Mouse (Mus musculus) layer of hippocampus, adult 11-12 months (tissue): ENCODE measurements around the gene Endod1.
"Not testable (repeated sequence)": the region's sequence is repeated elsewhere in the genome, so short reads cannot be mapped to it uniquely, and the experiment has no call there.

Source experiments
- DNase-seq: peaks from one replicate; pipeline ENCODE4 v3.0.0; 2022; ENCODE audit warnings: low spot score

Endod1 gene

DNA sequence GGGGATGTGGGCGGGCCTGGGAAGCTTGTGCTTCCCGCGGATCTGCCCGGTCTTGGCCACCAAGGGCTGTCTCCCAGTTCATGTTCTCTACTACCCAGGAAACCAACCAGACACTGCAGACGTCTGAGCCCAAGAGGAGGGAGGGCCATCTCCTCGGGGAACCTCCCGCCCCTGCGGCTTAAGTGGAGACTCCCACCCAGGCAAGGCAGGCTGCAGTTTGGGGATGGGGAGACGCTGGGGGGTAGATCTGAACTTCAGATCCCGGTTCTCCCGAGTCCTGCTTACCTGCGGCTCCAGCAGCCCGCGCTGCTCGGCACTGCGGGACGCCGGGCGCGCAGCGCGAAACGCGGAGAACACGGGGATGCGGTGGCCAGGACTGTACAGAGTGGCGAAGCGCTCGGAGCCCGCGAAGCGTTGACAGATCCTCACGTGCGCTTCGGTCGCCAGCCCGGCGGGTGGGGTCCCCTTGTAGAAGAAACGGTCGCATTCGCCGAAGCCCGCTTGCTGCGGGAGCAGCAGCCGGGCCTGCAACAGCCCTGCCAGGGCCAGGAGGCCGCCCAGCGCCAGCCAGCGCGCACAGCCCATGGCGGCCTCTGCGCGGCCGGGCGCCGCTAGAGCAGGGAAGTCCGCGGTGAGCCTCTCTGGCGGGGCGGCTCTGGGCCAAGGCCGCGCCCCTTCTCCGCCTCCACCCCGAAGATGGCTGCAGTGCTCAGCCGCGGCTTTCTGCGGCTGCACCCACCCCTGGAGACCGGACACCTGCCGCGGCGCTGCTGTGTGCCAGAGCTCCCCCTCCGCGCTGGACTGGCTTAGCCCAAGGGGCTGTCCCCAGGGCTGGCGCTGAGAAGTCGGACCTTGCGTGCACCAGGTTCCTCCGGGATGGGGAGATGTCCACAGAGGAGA lies 671 bp downstream of the Endod1 start:
- peak; percentile 86 for DNase-seq

DNA sequence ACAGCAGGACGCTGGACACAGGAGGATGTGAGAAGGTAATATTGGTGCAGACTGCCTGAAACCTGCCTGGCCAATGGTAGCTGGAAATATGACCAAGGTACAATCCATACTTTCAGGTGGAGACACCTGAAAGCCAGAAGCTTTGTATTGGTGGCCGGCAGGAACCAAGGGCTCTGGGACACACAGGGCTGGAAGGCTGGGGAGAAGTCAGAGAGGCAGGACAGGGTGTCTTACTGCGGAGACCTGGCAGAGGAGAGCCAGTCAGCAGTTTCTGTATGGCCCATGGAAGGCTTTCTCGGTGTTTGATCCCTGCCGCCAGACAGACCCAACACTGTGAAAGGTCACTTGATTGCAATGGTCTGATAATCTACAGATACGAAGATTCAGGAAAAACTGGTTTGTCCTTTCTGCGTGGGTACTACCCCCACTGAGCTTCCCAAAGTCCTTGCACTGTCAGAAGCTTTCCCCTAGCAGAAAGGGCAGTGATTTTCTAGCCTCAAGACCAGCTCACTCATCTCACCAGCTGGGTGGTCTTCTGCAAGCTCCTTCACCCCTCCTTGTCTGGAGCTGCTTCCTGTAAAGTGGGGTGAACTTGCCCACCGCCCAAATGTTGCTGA lies 1.4 kb downstream of the Endod1 start:
- DNase-seq = no peak

DNA sequence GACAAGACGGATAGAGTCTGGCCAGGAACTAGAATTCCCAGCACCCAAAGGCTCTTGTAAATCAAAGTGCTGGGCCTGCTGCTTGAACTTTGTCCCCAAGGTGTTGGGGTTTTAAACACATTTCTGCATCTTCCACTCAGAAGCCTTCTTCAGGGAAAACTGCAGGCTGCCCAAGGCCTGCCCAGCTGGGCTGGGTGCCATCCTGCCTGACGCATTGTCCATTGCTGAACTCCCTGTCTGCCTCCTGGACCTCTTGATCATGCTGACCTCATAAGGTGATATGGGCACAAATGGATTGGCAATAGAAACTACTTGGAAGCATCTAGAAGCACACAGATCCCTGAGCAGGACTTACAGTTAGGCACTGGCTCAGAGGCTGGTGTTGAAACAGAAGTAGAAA lies 3.2 kb downstream of the Endod1 start:
- no peak for DNase-seq

DNA sequence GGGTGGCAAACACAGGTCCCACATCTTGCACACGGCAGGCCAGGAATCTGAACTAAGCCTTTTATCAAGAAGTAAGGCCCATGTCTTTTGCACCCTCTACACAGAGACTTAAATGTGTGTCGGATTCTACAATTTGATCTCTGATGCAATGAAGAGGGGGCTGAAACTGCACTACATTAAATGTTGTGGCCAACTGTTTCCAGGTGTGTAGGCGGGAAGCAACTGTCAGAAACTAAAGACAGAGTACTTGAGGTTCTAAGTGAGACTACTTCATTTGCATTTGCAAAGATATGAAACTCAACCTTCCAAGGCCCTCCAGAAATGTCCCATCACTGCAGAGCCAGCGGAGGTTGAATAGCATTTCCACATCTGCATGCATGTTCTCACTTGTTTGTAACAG lies 5.2 kb downstream of the Endod1 start:
- peak; percentile 43 for DNase-seq

DNA sequence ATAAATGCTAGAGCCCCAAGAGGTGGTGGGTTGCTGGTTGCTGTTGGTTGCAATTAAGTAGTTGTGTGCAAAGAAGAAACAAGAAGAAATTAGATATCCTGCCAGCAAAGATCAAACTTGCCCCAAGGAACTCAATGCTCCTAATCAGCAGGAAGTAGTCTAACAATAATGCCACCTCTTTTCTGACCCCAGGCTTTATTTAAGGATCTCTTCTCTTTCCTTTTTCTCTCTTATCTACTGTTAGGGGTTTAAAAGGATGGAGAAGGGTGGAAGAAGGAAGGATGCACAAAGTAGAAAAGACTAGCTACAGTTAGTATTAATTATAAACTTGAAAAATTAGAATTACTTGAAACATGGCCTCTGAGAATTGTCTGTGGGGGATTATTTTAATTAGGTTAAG lies 8.9 kb downstream of the Endod1 start:
- DNase-seq = no peak

DNA sequence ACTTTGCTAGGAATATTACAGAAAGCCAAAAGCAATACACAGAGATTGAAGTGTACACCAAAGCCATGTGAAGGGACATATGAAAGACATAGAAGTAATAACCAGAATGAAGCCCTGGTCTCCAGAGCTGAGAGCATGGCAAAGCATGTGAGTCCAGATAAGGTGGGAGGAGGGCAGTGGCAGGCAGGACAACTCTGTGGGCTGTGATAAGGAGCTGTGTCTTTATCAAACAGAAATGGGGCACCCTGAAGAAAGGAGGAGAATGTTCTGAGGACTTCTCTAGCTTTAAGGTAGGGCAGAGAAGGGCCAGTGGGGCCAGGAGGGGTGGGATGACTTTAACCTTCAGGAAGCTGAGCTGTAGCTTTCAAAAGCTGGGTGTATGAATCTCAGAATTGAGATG lies 12.0 kb downstream of the Endod1 start:
- no peak for DNase-seq

DNA sequence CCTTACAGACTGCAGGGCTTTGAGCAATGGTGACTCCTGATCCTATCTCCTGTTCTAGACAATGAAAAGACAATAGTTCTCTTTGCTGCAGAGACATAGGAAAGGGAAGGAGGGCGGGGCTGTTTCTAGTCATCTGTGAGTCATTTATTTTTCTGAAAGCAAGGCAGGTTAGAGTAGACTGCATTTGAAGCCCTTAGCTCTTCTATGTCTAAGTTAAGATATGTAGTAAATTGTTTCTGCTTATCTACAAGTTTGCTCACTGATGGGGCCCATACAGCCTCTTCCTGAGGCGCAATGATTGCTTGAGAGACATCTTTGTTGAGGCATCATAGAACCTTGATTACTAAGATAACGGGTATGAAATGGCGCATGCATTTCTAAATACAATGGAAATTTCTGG lies 13.5 kb downstream of the Endod1 start:
- no peak for DNase-seq

DNA sequence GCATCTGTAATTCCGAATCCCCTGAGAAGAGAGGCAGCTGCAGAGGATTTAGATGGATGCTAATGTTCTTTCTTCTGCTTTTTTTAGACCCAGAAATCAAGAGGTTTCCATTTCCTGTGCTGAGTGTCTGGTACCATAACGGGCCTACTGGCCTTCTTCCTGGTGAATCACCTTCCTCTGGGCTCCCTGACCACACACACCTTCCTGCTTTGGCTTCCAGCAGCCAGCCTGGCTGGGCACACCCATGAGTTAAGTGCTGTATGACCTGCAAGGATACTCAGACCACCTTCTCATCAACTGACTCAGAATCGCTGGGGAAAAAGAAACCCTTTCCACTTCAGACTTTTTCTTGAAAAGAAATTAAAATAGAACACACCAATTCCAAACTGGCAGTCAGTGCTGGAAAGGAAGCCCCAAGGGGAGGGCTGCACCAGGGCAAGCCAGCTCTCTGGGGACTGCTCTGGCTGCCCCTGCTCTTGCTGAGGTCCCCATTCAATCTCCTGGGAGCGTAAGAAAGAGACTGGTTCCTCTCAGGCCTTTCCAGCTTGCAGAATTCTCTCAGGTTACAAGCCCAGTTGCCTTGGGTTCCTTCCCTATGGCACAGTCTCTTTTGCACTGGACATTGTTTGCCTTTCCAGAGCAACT lies 15.7 kb downstream of the Endod1 start:
- no peak for DNase-seq

DNA sequence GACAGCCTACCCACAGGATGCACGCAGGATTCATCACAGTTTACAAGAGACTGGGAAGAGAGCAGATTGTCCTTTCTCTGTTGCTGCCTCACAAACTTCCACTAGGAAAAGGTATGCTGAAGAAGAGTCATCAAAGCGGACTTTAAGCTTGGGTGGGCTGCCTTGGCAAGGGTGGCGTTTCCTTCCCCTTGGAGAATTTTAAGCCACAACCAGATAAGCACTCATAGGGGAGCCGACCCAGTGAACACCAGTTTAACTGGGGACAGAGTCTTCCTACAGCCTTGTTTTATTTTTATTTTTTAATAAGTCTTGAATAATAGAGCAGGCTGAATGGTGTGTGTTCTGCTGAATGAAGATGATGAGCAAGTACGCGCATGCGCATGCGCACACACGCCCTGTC lies 16.6 kb downstream of the Endod1 start:
- DNase-seq = no peak

DNA sequence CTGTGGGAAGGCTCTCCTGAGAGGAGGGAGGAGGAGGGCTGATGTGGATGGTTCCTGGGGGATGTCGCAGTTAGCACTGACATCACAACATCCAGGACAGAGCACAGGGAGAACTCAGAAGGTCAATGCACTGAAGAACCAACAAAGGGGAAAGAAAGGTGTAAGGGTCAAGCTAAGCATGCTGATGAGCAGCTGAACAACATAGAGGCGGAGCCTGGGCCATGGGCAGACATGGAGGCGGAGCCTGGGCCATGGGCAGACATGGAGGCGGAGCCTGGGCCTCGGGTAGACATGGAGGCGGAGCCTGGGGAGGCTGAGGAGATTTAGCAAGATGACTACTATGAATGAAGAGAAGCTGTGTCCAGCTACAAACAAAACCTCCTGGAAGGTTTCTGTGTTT lies 17.8 kb downstream of the Endod1 start:
- DNase-seq = no peak

DNA sequence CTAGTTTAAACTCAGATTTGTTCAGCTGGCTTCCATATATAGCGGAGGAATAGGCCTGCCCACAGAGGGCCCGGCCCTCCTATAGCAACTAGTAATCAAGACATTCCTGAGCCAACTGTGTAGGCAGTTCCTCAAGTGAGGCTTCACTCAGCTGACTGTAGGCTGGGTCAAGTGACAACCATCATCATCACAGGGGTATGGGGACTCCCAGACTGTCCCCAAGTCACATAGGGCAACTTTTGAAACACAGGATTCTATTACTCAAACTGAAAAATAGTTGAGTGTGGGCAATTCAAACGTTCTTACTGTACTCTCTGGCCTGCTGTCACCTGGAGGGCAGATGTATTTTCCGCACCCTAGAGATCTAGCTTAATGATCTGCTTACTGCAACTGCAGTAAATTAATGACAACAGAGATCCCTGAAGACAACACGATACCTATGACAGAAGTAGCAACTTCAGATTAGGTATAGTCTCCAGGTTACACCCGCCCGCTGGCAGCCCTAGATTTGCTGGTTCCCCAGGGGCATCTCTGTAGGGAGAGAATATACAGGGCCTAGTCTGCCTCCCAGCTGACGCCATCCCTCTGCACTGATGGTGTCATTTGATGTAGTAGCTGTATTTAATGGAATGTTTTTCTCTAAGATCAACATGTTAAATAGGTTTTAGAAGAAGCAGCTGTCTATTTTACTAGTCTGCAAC lies 19.1 kb downstream of the Endod1 start:
- DNase-seq = no peak

DNA sequence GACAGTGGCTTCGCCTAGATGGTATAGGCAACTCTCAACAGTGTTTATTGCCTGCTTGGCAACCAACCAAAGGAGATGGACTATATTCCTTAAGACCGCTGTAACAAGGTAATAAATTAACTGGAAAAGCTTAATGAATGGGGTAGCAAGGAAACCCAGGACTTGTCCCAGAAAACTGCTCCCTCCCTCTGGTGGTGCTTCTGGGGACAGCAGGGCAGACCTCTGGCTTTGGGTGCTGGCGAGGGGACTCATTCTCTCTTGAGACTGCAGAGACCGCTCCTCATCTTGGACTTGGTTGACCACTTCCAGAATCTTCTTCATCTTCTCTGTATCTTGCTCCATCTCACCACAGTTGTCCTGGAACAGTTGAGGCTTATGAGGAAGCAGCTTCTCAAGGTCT lies 24.3 kb downstream of the Endod1 start:
- no peak for DNase-seq

DNA sequence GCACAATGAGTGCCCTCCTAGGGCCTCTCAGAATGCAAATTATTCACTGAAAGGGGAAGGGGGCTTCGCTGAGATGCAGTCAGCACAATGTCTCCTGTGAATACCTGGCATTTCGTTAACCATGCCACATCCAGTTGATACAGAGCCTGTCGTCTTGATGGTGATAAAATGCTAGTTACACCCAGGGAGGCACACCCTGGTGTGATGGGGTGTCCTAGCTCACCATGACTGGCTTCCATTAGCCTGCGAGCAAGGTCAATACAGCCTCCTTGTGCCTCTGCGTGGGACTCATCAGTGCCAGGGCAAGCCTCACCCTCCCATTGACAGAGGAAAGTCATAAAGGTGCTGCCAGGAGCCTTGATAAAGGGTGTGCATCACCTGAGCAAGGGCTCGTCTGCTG lies 26.5 kb downstream of the Endod1 start:
- DNase-seq = no peak

DNA sequence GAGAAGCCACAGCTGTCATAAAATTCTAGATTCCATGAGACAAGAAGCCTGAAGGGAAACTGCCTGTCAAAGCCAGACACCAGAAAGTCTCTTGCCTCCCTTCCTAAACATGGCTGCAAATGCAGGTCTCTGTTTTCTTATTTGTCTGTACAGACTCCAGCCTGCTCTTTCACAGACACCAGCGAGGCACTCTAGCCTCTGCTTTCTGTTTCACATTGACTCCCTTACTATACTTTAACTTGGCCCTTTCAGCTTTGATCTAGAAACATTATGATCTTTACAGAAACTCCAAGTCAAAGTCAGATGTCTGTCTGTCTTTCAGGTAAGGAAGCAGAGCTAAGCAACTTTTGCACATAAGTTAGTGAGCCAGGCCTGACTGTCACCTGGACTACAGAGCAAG lies 29.0 kb downstream of the Endod1 start:
- DNase-seq = no peak

DNA sequence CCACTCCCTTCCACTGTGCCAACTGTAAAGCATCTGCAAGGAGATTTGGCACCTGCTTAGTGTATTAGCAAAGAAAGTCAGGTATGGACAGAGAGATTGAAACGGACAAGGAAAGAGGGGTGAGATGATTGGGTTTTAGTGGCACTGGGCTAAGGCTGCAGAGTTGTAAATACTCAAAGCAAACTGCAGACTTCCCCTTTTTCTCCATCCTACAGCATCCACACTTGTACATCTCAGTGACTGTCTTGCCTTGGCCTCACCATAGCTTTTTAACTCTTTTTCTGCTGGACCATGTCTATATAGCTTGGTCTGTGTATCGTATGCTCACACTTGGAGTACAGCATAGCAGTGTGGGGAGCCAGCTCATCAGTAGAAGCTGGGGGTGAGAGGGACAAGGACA lies 30.5 kb downstream of the Endod1 start:
- DNase-seq = no peak

DNA sequence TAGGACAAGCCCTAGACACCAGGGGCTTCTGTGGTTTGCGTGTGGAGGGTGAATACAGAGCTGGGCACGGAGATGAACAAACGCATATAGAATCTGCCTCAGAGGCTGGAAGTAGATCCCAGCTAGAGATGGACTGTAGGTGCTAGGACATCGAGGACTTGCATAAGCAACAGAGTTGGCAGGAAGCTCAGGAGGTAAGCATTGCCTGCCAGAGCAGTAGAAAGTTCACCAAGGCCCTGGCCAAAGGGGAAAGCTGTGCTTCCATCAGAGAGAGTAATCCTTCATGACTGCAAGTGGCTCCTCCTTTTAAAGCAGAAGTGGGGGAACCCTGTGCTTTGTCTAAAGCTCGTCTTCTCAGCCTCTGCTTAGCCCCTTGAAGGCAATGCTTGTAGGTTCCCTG lies 31.9 kb downstream of the Endod1 start:
- no peak for DNase-seq

DNA sequence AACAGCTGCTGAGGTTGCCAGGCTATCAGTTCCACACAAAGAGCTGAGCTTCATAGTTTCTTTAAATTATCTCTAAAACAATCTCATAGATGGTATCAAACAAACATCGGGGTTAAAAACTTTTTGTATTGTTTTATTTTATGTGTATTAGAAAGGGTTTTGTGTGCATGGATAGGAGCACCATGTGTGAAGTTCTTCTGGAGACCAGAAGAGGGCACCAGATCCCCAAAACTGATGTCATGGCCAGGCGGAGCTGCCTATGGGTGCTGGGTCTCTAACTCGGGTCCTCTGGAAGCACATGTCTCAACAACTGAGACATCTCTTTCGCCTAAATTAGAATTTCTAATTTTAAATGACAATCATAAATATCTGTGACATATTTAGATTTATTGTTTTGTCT lies 32.9 kb downstream of the Endod1 start:
- DNase-seq = no peak

DNA sequence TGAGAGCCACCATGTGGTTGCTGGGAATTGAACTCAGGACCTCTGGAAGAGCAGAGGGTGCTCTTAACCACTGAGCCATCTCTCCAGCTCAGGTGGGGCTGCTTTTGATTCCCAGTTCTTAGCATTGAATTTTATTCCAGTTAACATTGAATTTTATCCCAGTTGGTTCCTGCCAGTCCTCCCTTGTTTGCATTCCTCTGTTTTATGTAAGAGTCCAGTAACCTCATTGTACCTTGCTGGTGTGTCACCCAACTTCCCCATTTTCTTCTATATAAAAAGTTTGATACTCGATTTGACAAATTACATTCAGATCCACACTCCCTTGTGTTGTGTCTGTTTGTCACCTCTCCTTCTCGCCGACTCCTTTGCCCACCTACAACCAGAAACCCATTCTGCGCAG lies 35.4 kb downstream of the Endod1 start:
- DNase-seq = not testable (repeated sequence)

DNA sequence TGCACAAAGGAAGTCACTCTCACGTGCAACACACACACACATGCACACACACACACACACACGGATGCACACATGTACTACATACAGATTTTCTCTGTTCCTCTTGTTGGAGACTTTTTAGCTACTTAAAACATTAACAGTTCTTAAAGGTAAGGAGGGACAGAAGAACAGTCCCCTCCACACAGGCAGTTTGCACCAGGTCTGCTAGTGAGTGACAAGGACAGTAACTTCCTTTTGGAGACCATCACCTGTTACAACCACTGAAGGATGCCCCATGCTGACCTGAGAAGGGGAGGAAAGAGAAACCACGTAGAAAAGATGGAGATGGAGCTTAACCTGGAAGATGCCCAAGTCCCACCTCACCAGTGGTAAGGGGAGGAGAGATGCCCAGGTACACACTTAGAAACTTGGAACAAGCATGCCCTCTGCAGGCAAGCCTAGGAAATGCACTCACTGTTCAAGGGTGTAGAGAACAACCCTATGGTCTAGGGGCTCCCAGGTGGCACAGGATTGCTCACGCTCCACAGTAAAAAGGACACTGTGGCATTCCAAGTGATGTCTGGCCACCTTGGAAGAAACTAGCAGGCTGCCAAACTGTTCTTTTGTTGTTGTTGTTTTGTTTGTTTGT lies 39.2 kb downstream of the Endod1 start:
- peak; percentile 81 for DNase-seq

DNA sequence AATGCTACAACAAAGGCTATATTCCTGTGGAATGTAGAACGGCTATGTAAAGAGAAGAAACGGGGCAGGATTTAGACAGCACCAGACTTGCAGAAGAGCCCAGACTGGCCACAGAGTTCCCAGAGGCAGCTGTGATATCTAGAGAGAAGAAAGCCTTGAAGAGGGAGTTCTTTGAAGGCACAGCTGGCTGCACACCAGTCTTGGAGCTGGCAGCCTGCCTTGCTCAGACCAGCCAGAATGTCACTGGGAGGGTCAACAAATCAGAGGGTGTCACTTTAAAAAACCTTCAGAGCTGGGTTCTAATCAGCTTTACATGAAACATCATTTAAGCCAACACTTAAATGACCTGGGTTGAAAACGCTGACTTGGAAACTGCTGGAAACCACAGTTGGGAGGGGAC lies 42.6 kb downstream of the Endod1 start:
- no peak for DNase-seq

DNA sequence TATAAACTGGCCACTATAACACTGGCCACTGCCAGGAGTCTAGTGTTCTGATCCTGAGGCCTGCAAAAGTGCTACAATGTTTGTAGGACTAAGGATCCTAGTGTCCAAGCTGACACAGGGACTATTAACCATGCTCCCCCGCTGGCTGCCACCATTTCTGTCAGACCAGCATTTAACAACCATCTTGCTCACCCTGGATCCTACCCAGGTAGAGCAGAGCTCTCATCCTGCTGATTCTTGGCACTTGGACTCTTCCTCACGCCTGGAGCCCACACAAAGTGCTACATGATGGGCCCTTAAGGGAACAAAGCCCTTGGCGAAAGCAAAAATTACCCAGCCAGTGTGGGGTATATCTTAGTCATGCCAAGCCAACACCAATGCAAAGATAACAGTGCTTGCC lies 44.4 kb downstream of the Endod1 start:
- DNase-seq = no peak

DNA sequence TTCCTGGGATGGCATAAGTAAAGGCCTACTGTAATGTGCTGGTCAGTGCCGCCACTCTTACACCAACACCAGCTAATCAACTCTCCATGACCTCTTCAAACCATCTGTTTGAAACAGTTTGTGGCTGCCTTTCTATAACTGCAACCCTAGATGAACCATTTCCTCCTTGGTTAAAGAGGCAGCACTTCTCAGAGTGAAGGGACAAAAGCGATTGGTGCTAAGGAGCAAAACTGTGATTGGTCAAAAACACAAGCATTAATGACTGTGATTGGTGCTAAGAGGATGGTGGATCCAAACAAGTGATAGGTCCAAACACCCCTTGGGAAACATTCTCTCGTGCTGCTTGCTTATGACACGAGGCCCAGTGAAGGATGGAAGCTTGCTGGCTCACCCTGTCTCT lies 45.5 kb downstream of the Endod1 start:
- no peak for DNase-seq
